Mouse (Mus musculus): ENCODE results near the gene B4galnt1.

DNA sequence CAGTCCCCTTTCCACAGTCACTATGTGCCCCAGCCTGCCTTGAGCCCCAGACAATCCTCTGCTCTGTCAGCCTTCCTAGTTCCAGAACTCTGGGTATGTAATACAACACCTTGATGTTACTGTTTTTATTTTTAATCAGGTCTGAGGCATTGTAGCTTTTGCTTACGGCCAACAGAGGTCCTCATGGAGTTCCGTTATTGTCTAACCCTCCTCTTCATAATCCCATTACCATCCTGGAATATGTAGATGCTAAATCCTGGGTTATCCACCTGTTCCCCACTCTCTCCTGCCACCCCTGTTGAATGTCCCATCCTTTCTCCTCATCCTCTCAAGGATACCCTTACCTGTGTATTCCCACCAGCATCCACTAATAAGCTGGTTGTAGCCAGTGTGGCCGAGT lies 11.2 kb downstream of the B4galnt1 start:
- peak; percentile 30 for TF ChIP-seq CTCF (IDR thresholded peaks at IDR 0.05; ENCODE audit: low read depth)
- no peak for TF ChIP-seq EP300 (optimal IDR thresholded peaks at IDR 0.05)

All from stomach, postnatal 0 days (tissue).